Mouse (Mus musculus) 3T3-L1 (cell line): ENCODE data around the gene Zg16.
A peak's percentile ranks its signal among the peaks of the same experiment; 100 is the strongest.
"Not testable (repeated sequence)": the region's sequence is repeated elsewhere in the genome, so short reads cannot be mapped to it uniquely, and the experiment has no call there.

Experiments
- DNase-seq: peaks from one replicate; pipeline ENCODE4 v3.0.0-alpha.2; 2015; ENCODE audit warnings: low read depth, low spot score

Zg16 gene

DNA sequence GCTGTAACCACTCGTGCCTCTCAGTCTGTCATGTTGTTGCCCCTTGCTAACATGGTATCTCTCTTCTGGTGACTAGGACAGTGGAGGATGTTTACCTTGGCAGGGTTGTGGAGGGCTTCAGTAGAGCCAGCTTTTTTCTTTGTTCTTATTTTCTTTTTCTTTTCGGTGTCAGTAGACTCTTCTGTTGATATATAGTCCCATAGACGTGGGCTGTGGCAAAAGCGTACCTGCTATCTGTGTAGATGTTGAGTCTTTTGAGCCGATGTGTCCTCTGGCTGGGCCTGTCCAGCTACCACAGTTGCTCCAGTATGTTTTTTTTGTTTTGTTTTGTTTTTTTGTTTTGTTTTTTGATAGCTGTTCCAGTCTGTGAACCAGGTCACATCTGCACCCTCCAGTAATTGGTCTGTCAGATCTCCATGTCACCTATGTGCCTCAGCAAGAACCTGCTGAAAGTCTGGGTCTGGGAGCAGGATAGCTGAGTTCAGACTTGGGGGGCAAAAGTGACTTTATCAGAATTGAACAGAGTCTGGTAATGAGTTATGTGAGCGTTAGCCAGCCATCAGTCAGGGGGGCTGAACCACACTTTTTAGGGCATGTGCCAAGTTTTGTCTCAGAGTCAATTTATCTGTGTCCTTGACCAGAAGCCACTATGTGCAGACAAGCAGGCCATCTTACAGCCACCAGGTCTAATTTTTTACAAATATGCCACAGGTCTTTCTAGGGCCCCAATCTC is at the start of gene Zg16:
Gene Zg16 (minus strand): TSS at position 51 of the 733 bp plus-strand sequence.
- DNase-seq = not testable (repeated sequence)

DNA sequence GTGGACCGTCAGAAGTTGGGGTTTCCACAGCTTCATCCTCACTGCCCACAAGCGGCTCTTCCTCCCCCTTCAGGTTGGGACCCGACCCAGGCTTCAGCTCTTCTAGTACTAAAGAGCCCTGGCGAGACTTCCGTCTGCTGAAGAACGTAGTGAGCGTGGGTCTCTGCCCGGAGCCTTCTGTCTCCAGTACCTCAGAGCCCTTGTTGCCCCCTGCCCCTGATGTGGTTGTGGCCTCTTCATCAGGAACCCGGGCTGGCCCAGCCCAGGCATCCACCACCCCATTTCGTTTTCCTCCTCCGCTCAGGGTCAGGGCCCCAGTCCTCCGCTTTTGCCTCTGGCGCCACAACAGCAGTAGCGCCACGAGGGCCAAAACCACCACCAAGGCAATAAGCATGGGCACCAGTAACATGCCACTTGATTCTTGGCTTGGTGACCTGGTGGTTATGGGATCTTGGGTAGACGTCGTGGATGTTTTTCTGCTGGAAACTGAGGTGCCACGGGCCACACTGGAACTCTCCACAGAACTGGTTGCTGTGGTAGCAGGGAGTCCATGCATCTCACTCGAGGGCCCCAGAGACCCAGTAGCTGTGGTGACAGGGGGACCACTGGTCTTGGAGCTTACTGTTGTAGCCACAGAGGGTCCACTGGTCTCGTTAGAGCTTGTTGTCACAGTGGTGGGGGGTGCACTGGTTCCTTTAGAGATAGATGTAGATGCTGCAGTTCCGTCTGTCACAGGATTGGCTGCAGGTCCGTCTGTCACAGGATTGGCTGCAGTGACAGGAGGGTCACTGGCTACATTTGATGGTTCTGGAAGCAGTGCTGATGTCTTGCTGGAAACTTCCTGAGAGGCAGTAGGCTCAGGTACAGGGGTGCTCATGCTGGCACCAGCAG is 49.3 kb upstream of the Zg16 start:
- DNase-seq = no peak

DNA sequence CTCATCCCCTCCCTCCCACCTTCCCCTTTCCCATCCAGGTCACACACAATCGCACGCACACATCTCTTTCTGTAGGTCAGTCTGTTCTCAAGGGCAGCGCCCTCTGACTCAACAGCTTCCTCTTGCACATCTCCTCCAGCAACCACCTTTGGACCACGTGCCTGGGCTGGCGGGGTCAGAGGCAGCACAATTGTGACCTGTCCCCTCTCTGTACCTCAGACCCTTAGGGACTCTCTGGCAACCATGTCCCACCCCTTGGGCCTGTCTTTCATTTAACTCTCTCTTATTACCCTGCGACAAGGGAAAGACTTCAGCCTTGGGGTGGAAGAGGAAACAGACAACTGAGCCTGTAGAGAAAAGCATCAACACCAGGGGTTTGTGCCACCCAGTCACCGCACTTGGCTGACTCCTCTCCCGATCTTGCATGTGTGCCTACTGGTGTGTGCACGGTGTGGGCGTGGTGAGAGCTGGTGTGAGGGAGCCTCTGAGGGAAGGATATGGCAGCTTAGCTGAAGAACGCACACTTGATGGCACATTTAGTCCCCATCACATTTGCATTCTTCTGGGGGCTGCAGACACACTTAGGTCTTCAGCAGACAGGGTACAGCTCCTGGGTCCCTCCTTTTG is 47.8 kb upstream of the Zg16 start:
- no peak for DNase-seq

DNA sequence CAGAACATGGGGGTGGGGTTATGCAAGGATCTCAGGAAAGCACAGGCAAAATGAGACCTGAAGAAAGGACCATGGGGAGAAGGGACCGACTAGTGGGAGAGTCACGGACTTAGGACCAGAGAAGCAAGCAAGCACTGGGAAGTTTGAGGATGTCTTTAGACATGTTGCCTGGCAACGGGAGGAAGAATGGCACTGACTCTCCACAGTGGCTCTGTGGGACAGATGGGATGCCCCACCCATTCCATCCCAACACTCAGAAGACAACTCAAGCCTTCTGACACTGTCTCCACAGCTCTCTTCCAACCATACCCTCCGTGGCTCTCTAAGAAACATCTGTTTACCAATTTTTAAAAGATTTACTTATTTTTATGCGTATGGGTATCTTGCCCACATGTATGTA is 46.0 kb upstream of the Zg16 start:
- DNase-seq = no peak

DNA sequence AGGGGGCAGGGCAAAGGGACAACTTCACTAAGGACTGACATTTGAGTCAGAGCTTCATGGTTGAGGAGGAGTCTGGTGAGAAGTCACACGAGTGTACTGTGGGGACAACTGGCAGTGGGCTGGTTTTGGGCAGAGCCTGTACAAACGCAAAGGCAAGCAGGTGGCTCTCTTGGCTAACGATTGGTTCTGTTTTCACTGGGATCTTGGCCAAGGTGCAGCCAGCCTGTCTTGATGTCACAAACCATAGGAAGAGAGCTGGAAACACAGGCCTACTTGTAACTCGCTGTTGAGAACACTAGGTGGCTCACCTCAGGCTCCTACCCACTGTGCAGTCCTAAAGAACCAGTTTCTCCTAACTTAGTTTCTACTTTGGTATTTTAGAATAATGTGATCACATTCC is 42.5 kb upstream of the Zg16 start:
- DNase-seq = peak; percentile 76

DNA sequence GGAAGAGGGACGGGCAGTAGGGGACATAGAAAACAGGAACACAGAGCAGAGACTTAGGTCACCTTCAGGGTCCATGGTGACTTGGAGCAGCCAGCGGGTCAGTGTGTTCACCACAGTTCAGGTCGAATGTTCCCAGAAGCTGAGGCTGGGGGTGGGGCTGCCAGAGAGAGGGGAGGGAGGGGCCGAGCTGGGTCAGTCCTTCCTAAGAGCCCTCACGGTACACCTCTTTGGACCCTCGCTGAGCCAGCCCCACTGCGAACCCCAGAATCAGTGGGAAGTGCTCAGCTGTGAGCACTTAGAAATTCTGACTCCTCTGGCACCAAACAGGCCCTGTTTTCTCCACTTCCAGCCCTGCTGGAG is 34.8 kb upstream of the Zg16 start, which contains the start of gene Qprt:
Gene Qprt (minus strand): TSS at position 316 of the 360 bp plus-strand sequence.
- no peak for DNase-seq

DNA sequence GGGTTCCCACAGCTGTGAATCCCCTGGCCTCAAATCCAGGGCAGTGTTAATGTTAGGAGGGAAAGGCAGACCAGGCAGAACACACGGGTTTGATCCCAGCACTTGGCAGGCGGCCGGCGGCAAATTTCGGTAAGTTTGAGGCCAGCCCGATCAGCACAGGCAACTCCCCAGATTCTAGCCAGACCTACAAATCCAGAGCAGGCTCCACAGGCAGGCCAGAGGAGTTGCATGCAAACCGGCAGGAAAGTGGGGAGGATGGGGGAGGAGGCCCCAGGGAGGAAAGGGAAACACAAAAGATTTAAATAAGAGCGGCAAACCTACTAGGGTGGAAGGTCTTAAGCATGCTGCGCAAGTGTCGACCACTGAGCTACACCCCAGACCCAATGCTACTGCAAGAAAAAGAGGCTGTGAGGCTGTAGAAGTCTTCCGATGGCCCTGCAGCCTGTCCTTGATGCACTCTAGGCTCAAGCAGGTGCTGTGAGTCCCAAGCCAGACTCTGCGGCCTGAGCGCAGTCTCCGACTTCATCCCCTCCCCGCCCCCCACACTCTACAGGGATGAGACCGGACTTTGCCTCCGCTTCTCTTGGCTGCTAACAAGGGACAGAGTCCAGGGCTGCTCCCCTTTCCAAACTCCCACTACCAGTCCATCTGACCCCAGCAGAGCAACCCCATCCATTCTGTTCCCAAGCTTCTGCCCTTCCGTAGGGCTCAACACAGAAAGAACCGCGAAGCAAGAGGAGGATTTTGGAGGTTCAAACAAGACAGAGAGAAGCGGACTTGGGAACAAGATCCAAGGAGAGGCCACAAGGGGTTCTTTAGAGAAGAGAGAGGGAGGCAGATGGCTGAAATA is 34.2 kb upstream of the Zg16 start:
- DNase-seq = no peak

DNA sequence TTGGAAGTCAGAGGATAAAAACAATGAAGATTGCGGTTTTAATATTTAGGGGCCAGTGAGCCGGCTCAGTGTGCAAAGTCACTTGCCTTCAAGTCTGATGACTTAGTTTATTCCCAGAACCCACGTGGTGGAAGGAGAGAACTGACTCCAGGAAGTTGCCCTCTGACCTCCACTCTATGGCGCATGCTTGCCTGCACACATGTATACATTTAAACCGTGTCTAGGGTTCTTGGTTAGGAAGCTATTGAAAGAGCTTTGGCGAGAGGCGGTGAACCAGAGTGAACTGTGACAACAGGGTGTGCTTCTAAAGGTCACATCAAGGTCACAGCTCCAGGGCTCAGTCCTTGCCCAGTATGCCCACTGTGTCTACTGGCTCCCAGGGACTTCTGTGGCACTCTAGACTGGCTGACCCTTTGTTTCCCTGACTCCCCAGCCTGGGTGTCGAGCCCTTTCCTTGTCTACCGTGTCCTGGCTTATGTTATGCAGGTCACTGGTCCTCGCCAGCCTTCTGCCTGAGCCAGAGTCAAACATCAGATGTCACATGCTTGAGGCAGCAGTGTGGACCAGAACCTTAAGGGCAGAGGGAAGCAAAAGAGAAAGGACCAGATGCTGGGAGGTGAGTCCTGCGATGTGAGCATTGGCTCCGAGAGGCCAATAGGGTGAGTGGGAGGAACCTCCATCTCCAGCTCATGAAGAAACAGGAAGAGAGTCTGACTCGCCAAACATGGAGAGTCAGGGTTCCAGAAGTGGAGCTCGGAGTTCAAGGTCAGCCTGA is 31.7 kb upstream of the Zg16 start:
- no peak for DNase-seq

DNA sequence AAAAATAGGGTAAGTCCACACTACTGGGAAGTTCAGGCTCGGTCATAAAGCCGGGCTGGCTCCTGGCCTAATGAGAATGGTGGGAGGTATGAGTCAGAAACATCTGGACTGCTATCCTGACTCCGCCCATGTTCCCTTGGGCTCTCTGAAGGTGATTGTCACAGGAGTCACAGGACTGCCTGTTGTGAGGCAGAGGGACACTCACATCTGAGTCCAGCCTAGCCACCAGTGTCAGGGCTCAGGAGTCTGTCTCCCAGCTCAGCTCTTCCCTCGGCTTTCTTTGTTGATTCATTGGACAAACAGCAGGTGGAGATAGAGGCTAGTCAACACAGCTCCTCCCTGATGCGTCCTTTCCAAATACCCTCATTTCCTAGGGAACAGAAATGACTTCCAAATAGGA is 30.8 kb upstream of the Zg16 start:
- peak; percentile 67 for DNase-seq

DNA sequence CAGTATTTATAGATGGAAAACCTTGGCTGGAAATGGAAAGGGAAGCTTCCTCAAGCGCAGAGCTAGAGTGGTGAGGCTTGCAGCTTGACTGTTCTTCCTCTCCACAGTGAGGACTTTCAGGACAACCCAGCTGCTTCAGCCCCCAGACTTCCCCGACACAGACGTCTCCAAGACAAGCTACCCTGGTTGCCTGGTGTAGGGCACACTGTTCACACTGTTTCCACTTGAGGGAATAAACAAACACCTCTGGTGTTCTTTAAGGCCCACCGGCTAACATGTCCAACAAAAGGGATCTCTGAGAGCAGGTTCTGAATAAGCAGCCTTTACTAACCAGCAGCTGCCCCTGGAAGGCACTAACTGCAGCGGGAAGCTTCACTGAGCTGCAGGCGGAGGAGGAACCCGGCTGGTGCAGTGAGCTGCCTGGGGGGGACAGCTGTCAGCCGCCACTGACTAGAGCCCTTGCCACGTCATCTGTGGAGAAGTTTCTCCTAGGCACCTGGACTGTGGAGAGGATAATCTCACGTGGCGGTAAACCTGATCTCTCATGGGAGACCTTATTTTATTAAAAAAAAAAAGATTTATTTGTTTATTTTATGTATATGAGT is 29.3 kb upstream of the Zg16 start:
- DNase-seq = no peak

DNA sequence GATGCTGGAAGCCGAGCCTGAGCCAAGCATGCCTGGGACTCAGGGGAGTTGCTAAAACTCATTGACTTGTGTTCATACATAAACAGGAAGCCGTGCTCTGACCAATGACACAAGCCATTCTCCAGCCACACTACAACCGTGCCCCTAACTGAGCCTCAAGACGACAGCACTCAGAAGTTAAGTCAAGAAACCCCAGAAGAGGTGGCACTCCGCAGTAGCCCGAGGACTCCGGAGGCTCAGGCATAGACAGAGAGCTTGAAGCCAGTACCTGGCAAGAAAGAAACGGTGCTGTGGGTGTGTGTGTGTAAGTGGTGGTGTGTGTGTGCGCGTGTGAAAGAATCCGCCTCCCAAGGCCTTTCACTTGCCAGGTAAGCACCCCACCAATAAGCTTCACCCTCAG is 27.8 kb upstream of the Zg16 start:
- DNase-seq = no peak

DNA sequence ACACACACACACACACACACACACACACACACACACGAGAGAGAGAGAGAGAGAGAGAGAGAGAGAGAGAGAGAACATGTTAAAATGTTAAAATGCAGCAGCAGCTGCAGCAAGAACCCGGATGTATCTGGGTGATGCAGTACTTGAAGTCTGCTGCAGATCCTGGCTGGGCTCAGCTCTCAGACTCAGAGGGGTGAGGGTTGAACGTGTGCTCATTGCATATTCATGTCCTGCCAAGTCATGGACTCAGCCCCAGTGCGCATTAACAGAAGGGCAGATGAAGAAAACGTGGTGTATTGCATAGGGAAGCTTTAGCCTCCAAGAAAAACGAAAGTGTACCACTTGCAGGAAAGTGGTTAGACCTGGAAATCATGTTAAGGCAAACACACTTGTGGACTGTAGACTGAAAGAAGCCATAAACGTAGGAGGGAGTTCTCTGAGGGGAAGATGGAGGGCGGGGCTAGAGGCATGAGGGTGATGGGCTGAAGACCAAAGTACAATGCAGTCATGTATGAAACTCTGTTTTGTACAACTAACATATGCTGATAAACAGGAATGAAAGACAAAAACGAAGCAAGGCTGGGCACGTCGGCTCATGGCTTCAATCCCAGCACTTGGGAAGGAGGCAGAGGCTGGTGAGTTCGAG is 26.6 kb upstream of the Zg16 start:
- peak; percentile 13 for DNase-seq

DNA sequence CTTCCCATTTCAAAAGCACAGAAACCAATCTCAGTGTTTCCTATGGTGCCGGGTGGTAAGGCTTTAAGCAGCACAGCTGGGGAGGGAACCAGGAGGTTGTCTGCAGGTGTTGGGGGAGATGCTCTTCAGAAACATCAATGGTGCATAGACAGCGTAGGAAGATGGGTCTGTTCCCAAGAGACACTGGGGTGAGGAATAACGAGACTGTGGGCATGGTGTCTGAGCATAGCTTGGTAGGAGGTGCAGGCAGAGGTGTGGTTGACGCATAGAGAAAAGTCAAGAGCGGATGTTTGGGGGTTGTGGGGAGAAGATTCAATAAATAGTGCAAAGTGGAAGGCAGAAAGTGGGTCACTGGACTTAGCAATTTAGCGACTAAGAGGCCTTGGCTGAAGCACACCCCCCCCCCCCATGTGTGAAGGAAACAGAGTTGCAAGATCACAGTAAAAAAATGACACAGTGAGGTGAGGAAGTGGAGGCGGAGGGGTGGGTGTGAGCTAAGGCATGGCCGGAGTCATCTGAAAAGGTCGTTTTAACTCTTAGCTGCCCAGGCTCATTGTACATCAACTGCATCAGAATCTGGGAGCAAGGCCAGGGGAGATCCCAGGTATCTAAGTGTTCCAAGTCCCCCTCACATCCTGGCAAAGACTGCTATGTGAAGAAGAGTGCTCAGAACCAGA is 25.9 kb upstream of the Zg16 start:
- no peak for DNase-seq

DNA sequence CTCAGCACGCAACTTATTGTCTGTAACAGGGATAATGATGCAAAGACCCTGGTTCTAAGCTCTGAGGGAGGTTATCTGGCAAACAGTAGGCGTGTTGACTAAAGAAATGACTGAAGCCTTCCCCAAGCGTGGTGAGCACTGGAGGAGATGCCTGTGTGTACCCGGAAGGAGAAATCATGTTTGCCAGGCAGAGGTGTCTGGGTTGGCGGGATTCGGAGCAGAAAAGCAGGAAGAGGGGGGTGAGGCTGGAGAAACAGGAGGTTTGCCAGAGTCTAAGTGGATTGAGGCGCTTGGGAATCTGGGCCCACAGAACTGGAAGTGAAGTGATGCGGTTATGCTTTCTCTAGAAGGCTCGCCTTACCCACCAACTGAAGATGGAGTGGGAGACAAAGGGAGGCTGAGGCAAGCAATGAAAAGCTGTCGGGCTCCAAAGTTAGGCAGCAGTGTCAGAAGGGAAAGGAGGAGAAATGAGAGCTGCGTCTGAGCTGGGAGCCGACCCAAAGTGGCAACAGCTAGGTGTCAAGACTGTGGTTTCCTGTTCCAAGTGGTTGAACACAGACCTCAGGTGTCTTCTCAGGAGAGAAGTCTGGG is 25.2 kb upstream of the Zg16 start:
- DNase-seq = no peak

DNA sequence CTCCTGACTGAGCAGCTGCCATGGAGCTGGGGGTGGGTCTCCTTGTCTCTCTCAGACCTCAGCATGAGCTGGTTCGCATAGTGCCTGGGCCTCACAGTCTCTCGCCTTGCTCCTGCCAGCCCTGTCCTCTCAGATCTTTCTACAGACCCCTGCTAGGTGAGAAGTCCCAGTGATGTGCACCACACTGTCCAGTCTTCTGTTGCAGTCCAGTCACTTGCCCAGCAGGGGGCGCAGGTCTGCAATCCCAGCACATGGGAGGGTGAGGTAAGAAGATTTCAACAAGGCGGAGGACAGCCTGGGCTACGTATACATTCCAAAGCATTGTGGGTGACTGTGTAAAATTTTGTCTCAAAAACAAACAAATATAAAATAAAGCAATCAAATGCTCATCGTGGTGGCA is 24.3 kb upstream of the Zg16 start:
- peak; percentile 64 for DNase-seq

DNA sequence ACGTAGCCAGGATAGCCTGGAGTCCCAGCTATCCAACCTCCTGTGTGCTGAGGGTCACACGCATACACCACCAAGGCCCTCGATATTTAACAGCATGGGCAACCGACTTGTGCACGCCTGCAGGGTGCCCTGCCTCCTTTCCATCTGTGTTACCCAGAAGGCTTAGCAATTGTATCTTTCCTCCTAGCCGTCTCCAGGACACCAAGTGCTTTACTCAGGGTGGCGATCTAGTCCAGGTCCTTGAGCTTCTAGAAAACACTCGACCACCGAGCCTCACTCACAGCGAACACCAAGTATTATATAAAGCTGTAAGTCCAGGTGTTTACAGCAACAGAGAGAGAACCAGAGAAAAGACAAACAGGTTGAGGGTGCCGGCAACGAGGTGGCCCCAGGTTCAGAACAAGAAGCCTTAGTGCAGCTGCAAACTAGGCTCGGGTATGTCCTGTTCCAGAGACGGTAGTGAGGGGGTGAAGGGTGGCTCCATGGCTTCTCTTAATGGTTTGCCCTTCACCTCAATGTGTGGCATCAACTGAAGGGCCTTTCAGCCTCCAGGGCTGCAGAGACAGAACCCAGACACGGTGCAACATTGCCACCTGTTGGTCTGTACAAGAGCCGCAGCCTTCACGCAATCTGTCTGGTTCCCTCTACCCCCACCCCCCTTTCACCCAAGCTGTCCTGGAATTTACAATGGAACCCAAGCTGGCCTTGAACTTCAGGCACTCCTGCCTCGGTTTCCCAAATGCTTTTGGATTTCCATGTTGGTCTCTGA is 23.3 kb upstream of the Zg16 start:
- DNase-seq = peak; percentile 78

DNA sequence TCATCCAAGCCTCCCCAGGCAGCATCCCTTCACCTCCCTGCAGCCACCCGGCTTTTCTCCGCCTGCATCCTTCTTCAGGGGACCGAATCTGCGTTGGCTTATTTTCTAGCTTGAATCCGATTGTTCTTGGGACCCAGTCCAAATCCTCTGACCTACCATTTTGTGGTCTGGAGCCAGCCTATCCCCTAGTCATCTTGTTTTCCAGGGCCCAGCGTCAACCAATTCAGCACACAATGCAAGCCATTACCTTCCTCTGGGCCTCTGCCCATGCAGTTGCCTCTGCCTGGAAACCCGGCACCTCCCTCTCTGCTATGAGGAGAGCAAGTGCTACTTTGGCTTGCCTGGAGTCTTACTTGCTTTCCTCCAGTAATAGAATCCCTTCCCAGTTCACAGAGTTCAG is 18.4 kb upstream of the Zg16 start:
- no peak for DNase-seq
